Mouse (Mus musculus) MN1 (cell line): Measurements from ENCODE around the gene Tent5d.

Experiments
- DNase-seq: peaks from one replicate; pipeline ENCODE4 v3.0.0-alpha.2; 2016; ENCODE audit warnings: low spot score

The Tent5d gene

GRCm38 (mm10) chrX:107792290-107792689 lies at the start of gene Tent5d:
TSS of gene Tent5d (plus strand) at chrX:107792590.
- no peak for DNase-seq

- DNase-seq, result no peak
Measured at GRCm38 (mm10) chrX:107767896-107768295, 24.5 kb upstream of the Tent5d start.

GRCm38 (mm10) chrX:107790136-107790535 lies 2.3 kb upstream of the Tent5d start:
- DNase-seq, result no peak

- DNase-seq, result no peak
Measured at GRCm38 (mm10) chrX:107790750-107791493, 1.5 kb upstream of the Tent5d start.

GRCm38 (mm10) chrX:107795785-107796184 lies 3.4 kb downstream of the Tent5d start:
- no peak for DNase-seq

- no peak for DNase-seq
Measured at GRCm38 (mm10) chrX:107796919-107797318, 4.5 kb downstream of the Tent5d start.

GRCm38 (mm10) chrX:107812120-107812519 lies 19.7 kb downstream of the Tent5d start:
- no peak for DNase-seq

GRCm38 (mm10) chrX:107815502-107816217 lies 23.3 kb downstream of the Tent5d start:
- peak; percentile 22 for DNase-seq

GRCm38 (mm10) chrX:107816218-107816554 lies 23.8 kb downstream of the Tent5d start, which contains the start of gene 2610002M06Rik:
TSS of gene 2610002M06Rik (minus strand) at chrX:107816334.
- peak; percentile 90 for DNase-seq

GRCm38 (mm10) chrX:107816726-107817125 lies 24.3 kb downstream of the Tent5d start:
- no peak for DNase-seq

- DNase-seq, result no peak
Measured at GRCm38 (mm10) chrX:107858165-107858564, 65.8 kb downstream of the Tent5d start.
